Mouse (Mus musculus) urinary bladder, postnatal 25 days (tissue): ENCODE results near the gene Scn1a.

Experiments used
- DNase-seq: peaks from one replicate; pipeline ENCODE4 v3.0.0; 2022; ENCODE audit warnings: low spot score

Scn1a gene

GRCm38 (mm10) chr2:66440711-66441110 is at the start of gene Scn1a:
Scn1a (minus strand) TSS chr2:66440840.
- DNase-seq, result no peak

- DNase-seq, result no peak
Observed at GRCm38 (mm10) chr2:66478395-66478794, 37.8 kb upstream of the Scn1a start.

GRCm38 (mm10) chr2:66473181-66473822 is 32.7 kb upstream of the Scn1a start:
- DNase-seq, result no peak

- DNase-seq, result no peak
Observed at GRCm38 (mm10) chr2:66465484-66465883, 24.8 kb upstream of the Scn1a start.

- DNase-seq, result no peak
Observed at GRCm38 (mm10) chr2:66464874-66465458, 24.3 kb upstream of the Scn1a start.

- no peak for DNase-seq
Observed at GRCm38 (mm10) chr2:66463916-66464315, 23.3 kb upstream of the Scn1a start.

GRCm38 (mm10) chr2:66462458-66462857 is 21.8 kb upstream of the Scn1a start:
- no peak for DNase-seq

- DNase-seq, result no peak
Observed at GRCm38 (mm10) chr2:66439764-66440471, 722 bp downstream of the Scn1a start.

GRCm38 (mm10) chr2:66436286-66436685 is 4.4 kb downstream of the Scn1a start:
- no peak for DNase-seq

- DNase-seq, result no peak
Observed at GRCm38 (mm10) chr2:66409740-66410290, 30.8 kb downstream of the Scn1a start.

GRCm38 (mm10) chr2:66408899-66409739 is 31.5 kb downstream of the Scn1a start:
- no peak for DNase-seq

- no peak for DNase-seq
Observed at GRCm38 (mm10) chr2:66408456-66408855, 32.2 kb downstream of the Scn1a start.

- DNase-seq, result no peak
Observed at GRCm38 (mm10) chr2:66392586-66392985, 48.1 kb downstream of the Scn1a start.

GRCm38 (mm10) chr2:66367957-66368356 is 72.7 kb downstream of the Scn1a start:
- DNase-seq, result no peak

GRCm38 (mm10) chr2:66350590-66350989 is 90.0 kb downstream of the Scn1a start:
- no peak for DNase-seq

GRCm38 (mm10) chr2:66346622-66347021 is 94.0 kb downstream of the Scn1a start:
- DNase-seq, result no peak

- DNase-seq, result no peak
Observed at GRCm38 (mm10) chr2:66346181-66346580, 94.5 kb downstream of the Scn1a start.

GRCm38 (mm10) chr2:66337406-66337805 is 103.2 kb downstream of the Scn1a start:
- no peak for DNase-seq

- DNase-seq, result no peak
Observed at GRCm38 (mm10) chr2:66336396-66336795, 104.2 kb downstream of the Scn1a start.

GRCm38 (mm10) chr2:66272551-66272950 is 168.1 kb downstream of the Scn1a start:
- DNase-seq, result no peak

GRCm38 (mm10) chr2:66256220-66257131 is 184.2 kb downstream of the Scn1a start, which contains the start of gene Ttc21b:
Ttc21b (minus strand) TSS chr2:66256617.
- peak; percentile 94 for DNase-seq
